Mouse (Mus musculus): ENCODE data around the gene Camta1. TPM values are rescaled to one million over a fixed set of nuclear protein-coding genes. Genes with fewer than 3 reads are reported as not detected.

Gene Camta1
- total RNA-seq (2015) (65.9 and 70.2 TPM in 2 replicates), total RNA-seq (2017) (2.9 and 17.4 TPM in 2 replicates)

DNA sequence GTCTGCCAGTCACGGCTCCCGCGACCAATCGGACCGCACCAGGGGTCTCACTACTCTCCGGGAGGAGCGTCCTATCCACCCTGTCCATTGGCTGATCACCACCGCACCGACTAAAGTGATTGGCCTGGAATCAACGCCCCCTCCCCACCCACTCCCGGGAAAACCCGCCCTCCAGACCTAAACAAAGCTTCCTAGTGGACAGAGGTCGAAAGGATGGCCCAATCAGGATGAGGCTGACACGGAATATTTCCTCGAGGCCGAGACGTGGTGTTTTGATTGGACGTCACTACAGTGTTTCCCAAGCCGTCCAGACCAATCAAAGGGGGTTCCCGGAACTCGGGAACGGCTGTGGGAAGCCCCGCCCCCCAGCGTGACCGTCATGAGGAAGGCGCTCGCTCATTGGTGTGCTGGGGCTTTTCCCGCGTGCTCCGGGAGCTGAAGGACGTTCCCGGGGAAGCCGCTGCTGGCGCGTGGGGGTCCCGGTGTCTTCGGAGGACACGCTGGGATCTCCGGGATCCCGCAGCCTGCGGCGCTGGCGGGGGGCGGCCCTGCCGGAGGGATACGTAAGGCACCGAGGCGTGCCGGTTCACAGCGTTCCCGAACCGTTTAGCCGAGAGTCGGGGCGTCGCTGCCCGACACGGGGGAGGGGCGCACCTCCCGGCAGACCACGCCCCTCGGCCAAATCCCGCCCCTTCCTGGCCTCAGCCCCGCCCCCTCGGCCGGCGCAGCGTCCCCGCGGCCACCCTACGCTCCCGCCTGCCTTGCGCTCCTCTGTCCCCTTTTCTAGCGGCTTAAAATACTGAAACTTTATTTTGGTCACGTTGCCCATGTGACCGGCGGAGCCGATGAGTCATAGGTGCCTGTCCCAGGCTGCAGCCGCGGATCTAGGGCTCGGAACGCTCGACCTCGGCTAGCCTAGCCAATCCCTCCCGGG lies at the start of gene Camta1:
Gene Camta1, minus strand, starts transcription at position 71 of the 934 bp plus-strand sequence.
- ATAC-seq (ENCODE audit: poor library complexity, severe bottlenecking), result peak; percentile 80

DNA sequence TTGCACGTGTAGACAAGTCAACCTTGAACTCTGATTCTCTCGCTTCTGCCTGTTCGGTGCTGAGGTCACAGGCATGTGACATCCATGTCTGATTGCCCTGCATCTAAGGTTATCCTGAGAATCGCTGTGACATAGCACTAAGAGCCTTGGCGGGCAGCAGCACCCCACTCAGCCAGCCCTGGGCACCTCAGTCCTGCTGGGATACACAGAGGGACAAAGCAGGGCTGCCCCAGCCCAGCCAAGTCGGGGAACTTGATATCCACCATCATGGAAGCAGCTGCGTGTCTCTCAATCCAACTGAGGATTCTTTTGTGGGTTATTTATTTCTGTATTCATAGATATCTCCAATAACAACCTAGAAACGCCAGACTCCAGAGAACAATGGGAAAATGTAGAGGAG lies 47.1 kb upstream of the Camta1 start:
- ATAC-seq (ENCODE audit: poor library complexity, severe bottlenecking), result no peak

DNA sequence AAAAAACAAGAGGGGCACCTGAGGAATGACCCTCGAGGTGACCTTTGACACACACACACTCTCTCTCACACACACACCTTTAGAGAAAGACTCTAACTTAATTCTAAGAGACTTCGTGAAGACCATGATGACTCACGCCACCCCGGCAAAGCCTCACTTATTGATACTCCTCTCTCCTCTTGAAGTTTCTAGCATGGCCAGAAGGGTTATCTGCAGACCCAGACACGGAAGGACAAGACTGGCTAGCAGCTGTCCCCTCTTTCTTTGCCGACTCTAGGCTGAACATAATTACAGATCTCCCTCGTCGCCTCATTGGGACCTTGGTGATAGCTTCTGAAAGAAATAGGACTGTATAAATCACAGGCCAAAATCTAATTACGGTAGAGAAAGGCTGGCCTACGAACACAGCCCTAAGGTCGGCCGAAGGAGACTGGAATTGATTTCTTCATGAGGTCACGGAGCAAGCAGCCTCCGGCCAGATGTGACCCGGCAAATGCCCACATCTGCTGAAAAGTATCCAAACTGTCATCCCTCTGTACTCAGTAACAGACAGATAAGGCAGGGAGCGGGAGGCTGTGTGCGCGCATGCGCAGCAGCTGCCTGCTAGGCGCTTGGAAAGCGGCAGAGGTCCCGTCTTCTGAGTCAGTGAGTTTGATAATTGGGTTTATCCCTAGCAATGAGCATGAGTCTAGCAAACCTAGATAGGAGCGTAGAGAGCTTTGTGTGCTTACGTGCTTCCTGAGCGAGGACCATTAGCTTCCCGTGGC lies 46.1 kb upstream of the Camta1 start:
- no peak for ATAC-seq (ENCODE audit: poor library complexity, severe bottlenecking)

DNA sequence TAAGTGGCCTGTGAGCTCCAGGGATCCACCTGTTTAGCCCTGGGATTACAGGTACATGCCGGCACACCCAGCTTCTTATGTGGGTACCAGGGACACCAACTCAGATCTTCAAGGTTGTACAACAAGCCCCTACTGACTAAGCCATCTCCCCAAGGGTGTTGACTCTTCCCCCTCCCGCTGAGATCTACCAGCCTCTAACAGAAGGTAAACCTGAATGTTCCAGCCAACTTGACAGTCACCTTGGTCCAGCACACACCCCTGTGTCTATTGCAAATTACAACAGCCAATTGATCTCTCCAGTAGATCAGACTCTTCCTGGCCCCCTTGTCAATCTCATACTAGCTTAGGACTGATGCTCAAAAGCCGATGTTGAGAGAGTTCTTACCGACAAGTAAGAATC lies 43.9 kb upstream of the Camta1 start:
- no peak for ATAC-seq (ENCODE audit: poor library complexity, severe bottlenecking)

DNA sequence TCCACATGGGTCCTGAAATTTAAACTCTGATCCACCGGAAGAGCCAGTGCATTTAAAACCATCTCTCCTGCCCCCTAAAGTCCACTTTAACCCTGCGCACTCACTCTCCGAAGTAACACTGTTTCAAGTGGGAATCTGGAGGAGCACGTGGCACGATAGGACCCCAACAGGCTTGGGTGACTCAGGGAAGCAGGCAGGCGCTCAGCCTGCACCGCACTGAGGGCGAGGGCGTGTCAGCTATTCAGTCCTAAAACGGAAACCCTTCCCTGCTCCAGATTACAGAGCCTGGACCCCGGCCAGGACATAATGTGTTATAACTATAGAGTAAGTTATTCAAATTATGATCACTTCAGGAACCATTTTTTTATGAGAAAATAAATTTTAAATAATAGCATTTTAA lies 42.4 kb upstream of the Camta1 start:
- no peak for ATAC-seq (ENCODE audit: poor library complexity, severe bottlenecking)

DNA sequence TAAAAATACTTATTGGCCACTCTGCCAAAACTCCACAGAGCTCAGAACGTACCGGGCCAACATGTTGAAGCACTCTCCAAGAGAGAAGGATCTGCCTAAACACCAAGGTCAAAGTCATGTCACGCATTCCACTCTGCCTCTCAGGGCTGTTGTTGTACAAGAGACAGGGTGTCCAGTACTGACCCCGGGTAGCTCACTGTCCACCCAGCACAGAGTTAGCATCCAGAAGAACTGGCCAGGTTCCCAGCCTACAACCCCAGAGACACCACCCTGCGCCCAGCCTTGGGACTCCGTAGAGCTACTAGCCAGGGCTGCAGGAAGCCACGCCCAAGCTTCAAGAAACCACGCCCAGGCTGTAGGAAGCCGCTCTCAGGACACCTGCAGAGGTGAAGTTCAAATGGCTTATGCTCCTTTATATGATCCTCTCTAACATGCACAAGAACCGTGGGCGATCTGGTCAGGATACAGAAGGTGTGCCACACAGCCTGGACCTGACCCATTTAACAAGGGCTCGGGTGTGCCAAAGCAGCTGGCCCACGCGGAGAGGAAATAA lies 41.1 kb upstream of the Camta1 start:
- ATAC-seq (ENCODE audit: poor library complexity, severe bottlenecking), result no peak

DNA sequence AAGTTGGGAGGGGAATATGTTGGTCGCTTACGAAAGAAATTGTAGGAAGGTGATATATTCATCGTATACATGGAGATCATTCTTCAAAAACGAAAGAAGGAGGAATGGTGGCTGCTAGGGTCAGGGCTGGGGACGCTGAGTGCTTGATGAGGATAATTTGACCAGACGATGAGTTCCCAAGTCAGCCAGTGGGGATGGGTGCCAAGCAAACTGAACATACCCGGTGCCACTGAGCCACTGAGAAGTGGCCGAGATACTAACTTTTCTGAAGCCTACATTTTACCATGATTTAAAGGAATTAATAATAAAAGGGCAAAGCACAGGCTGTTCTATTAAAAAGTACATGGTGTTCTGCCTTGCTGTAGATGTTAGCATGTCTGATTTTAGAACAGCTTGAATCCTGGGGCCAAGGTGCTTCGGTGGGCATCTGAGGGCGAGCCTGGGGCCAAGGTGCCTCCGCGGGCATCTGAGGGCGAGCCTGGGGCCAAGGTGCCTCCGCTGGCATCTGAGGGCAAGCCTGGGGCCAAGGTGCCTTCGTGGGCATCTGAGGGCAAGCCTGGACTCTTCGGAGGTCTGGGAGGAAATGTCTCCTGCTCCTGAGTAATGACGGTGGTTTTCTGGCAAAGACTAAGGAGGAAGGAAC lies 40.5 kb upstream of the Camta1 start:
- ATAC-seq (ENCODE audit: poor library complexity, severe bottlenecking), result no peak

DNA sequence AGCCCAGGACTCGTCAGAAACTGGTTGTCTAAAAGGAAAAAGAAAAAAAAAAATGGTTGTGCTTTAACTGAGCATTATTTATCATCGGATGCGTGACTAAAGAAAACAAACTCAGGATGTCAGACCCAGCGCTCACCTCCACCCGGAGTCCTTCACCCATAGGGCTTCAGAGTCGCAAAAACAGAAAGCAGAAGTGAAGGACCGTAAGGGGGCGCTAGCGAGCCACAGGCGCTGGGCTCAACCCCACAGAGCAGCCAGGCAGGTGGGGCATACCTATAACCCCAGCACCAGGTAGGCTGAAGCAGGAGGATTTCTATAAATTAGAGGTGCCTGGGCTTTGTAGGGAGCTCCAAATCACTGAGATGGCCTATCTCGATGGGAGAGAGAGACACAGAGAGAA lies 39.7 kb upstream of the Camta1 start:
- ATAC-seq (ENCODE audit: poor library complexity, severe bottlenecking), result no peak

DNA sequence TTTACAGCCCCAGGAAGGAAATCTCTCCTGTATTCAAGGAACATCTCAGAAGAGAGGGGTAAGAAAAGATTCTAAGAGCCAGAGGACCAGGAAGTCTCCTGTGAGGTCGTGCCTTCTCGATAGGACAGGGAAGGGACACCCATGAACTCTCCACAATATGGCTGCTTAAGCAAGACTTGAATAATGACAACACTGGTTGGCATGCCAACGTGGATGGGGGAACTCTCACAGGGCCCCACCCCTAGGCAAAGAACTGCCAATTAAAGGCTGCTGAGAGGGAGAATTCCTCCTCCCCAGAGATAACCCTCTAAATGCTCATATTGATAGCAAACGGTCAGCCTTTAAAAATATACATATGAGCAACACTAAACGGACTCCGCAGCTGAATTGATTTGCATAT lies 39.1 kb upstream of the Camta1 start:
- ATAC-seq (ENCODE audit: poor library complexity, severe bottlenecking), result no peak

DNA sequence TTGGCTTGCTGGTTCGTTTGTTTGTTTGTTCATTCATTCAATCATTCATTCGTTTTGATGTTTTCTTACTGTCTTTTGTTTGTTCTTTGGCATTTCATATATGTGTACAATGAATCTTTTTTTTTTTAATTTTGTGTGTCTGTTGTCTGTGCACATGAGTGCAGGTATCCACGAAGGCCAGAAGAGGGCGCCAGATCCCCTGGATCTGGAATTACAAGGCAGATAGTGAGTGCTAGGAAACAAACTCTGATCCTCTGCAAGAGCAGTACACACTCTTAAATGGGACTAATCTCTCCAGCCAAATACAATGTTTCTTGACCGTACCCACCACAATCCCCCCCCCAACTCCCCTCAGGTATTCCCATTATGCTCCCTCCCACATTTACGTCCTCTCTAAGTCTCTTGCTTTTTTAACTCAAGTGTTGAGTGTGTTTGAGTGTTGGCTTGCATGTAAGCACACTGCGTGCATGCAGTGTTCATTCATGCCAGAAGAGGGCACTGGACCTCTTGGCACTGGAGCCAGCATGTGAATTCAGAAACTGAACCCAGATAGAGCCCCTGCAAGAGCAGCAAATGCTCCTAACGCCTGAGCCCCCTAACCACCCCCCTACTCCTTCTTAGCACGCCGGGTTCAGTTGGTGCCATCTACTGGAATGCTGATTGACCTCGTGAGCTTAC lies 38.2 kb upstream of the Camta1 start:
- no peak for ATAC-seq (ENCODE audit: poor library complexity, severe bottlenecking)

DNA sequence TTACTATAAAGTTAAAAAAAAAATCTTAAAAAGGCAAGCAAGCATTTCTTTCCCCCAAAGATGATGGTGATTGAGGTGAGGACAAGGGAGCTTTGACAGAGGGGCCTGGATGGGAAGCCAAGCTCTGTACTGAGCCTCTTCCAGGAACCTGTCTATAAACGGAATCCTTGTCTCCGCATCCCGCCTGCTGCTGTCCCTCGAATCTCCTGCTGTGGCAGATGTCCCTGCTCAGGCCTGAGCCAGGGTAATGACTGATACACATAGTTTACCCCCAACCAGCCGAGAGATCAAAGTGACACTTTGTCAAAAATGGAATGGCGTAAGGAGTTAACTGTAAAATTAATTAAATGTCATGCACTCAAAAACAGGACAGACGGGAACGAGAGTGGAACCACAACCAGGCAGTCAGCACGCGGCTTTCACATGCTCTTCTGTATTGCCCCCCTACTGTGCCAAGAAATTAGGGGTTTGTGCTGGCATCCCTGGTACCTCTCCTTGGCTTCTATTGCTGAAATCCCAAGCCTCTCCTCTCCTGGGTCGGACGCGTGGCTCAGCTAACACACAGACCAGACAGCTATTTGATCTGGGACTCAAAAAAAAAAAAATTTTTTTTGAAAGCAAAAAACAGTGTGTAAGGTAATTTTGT lies 37.0 kb upstream of the Camta1 start:
- no peak for ATAC-seq (ENCODE audit: poor library complexity, severe bottlenecking)

DNA sequence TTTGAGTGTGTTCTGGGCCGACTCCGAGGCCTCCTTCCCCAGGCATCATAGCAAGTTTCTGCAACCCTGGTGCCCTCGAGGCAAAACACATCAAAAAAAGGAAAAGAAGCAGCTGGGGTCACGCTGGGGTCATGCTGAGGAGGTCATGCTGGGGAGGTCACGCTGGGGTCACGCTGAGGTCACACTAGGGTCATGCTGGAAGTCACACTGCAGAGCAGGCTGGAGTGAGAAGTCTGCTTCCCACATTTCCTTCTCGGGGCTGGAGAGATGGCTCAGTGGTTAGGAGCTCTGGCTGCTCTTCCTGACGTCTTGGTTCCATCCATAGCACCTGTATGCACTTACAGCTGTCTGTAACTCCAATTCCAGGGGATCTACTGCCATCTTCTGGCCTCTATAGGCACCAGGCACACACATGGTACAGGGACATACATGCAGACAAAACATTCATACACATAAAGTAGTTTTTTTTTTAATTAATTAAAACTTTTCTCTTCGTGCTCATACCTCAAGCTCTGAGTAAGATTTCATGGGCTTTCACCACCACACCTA lies 35.5 kb upstream of the Camta1 start:
- ATAC-seq (ENCODE audit: poor library complexity, severe bottlenecking), result no peak

DNA sequence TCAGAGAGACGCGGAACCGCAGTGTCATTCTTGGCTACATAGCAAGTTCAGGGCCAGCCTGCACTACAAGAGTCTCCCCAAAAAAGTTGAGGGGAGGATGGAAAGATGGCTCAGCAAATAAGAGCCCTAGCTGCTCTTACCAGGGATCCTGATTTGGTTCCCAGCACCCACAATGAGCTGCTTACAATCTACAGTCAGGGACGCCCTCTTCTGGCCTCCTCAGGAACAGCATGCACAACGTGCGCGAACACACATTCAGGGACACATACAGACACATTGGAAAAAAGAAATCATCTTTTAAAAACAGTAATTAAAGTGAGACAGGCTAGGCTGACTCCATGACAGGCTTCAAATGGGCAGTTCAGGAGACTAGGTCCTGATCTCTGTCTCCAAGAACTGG lies 33.9 kb upstream of the Camta1 start:
- ATAC-seq (ENCODE audit: poor library complexity, severe bottlenecking), result no peak

DNA sequence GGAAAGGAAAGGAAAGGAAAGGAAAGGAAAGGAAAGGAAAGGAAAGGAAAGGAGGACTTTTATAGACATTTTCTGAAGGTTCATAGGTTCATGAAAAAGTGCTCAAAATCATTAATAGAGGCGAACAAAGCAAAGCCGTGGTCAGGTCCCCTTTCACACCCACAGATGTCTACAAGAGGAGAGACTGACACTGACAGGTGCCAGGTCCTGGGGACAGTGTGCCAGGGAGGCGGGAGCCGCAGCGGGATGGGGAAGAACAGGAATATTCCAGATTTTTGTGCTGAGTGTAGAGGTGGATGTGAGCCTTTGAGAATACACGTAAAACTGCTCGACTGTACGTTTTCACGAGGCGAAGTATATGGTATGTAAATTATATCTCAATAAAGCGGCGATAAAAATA lies 33.2 kb upstream of the Camta1 start:
- ATAC-seq (ENCODE audit: poor library complexity, severe bottlenecking), result no peak

DNA sequence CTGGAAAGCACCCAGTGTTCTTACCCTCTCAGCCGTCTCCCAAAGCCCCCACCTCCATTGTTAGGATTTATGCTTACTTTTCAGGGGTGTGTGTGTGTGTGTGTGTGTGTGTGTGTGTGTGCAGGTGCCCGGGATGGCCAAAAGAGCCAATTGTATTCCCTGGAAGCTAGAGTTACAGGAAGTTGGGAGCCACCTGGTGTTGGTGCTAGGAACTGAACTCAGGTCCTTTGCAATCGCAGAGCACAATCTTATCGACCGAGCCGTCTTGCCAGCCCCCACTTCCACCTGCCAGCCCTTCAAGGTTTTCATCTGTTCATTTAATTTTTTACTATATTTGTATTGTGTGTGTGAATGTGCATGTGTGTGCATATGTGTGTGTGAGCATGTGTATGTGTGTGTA lies 31.6 kb upstream of the Camta1 start:
- ATAC-seq (ENCODE audit: poor library complexity, severe bottlenecking), result no peak

DNA sequence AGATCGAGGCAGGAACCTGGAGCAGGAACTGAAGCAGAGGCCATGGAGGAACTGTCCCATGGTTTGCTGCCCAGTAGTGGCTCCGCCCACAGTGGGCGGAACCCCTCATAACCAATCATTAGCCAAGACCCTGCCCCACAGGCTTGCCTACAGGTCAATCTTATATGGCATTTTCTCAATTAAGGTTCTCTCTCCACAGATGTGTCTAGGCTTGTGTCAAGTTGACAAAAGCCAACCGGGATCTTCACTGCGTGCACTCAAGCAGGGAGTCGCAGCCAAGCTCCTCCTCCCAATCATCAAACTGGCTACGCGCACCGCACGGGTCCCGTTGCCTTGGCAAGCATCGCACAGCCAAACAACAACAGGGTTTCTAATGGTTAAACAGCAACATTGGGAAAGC lies 19.9 kb upstream of the Camta1 start:
- ATAC-seq (ENCODE audit: poor library complexity, severe bottlenecking), result no peak

DNA sequence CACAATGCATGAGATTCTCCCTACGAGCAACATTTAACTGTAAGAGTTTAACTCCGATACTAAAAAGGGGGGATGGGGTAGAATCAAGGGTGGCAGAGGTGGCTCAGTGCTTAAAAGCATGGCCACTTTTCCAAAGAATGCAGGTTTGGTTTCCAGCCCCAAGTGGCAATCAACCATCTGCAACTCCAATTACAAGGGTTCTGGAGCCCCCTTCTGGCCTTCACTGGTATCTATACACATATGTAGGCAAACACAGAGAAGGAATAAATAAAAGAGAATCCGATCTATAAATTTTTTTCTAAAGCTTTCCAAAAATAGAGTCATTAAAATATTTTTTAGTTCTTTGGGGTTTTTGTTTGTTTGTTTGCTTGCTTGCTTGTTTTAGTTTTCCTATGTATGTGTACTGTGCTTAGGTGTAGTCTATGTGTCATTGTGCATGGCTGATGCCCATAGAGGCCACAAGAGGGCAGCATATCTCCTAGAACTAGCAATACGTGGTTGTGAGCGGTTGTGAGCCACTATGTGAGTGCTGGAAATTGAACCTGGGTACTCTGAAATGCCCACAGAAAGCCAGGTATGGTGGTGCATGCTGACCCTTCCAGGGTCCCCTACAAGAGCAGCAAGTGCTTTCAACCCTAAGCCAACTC lies 18.5 kb upstream of the Camta1 start:
- 0 out of 2 replicates have a peak, but pooled peaks have one; percentile 52 for ATAC-seq (ENCODE audit: poor library complexity, severe bottlenecking)

DNA sequence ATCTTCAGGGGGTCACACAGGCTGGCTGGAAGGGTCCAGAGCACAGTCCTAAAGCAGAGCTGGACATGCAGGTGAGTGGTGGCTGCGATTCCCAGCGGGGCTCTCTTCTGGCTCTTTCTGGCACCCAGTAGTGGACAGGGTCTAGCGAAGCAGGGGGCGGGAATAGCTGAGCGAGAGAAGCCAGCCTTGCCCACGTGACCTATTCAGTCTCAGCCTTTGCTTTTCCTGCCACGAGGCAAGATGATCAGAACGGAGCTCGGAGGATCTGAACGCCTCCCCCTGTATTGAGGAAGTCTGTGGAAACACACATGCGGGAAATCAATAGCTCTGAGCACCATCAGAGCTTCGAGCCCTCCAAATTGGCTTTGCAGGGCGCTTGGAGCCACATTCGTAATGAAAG lies 14.7 kb upstream of the Camta1 start:
- no peak for ATAC-seq (ENCODE audit: poor library complexity, severe bottlenecking)

DNA sequence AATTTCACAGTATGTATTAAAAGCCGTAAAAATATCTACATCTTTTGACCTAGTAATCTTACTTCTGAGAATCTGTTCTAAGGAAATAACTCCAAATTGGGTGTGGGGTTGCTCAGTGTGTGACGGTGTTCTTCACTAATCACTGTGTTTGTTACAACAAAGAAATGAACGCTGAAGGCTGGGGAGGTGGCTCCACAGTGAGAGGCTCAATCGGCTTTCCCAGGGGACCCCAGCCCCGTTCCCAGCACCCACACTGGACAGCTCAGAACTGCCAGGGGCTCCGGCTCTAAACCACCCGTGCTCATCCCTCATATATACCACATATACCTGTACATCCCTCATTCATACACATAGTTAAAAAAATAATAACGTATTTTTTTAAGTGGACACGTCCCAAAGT lies 1.8 kb upstream of the Camta1 start:
- ATAC-seq (ENCODE audit: poor library complexity, severe bottlenecking), result no peak
